Mouse (Mus musculus): ENCODE data around the gene Pdia5. TPM values are rescaled to one million over a fixed set of nuclear protein-coding genes. Genes with fewer than 3 reads are reported as not detected.

Gene Pdia5
- polyA plus RNA-seq, 1 experiment = not detected

GRCm38 (mm10) chr16:35431608-35432007 lies 59.1 kb downstream of the Pdia5 start:
- no peak for TF ChIP-seq POLR2A (IDR thresholded peaks at IDR 0.05; ENCODE audit: insufficient read depth, low read depth, low read length)
- H3K4me3 ChIP-seq (ENCODE audit: insufficient read depth, low read depth, low read length) = no peak overlapping the region
- WGBS = 77% methylated on average over 4 of the region's 4 CpGs
- peaks cover 16% of the 10 kb centered on the region for H3K4me1 ChIP-seq (ENCODE audit: control insufficient read depth, insufficient read depth, low read length)
- H3K27ac ChIP-seq (ENCODE audit: insufficient read depth, low read depth, low read length) = peak overlapping the region; percentile 85; the same call in 1 of the 2 replicates

GRCm38 (mm10) chr16:35424926-35425325 lies 65.7 kb downstream of the Pdia5 start:
- TF ChIP-seq POLR2A (IDR thresholded peaks at IDR 0.05; ENCODE audit: insufficient read depth, low read depth, low read length) (no peak), CTCF (IDR thresholded peaks at IDR 0.05; ENCODE audit: insufficient read depth, low read depth, low read length) (no peak)
- WGBS = 89% methylated on average over 4 of the region's 4 CpGs

GRCm38 (mm10) chr16:35423250-35424139 lies 67.2 kb downstream of the Pdia5 start:
- H3K27ac ChIP-seq (ENCODE audit: insufficient read depth, low read depth, low read length) = no peak overlapping the region
- H3K4me3 ChIP-seq (ENCODE audit: insufficient read depth, low read depth, low read length) = no peak overlapping the region
- peaks cover 8% of the 10 kb centered on the region; the same call in 1 of the 2 replicates for H3K4me1 ChIP-seq (ENCODE audit: control insufficient read depth, insufficient read depth, low read length)
- TF ChIP-seq POLR2A (IDR thresholded peaks at IDR 0.05; ENCODE audit: insufficient read depth, low read depth, low read length) = no peak
- no peak for TF ChIP-seq CTCF (IDR thresholded peaks at IDR 0.05; ENCODE audit: insufficient read depth, low read depth, low read length)
- 58% methylated on average over 18 of the region's 18 CpGs for WGBS

More at GRCm38 (mm10) chr16:35424926-35425325, 65.7 kb downstream of the Pdia5 start:
- no peak overlapping the region for H3K27ac ChIP-seq (ENCODE audit: insufficient read depth, low read depth, low read length)
- no peak overlapping the region for H3K4me3 ChIP-seq (ENCODE audit: insufficient read depth, low read depth, low read length)
- peaks cover 14% of the 10 kb centered on the region for H3K4me1 ChIP-seq (ENCODE audit: control insufficient read depth, insufficient read depth, low read length)

- peaks cover 8% of the 10 kb centered on the region; the same call in 1 of the 2 replicates for H3K4me1 ChIP-seq (ENCODE audit: control insufficient read depth, insufficient read depth, low read length)
- no peak overlapping the region for H3K27ac ChIP-seq (ENCODE audit: insufficient read depth, low read depth, low read length)
- H3K4me3 ChIP-seq (ENCODE audit: insufficient read depth, low read depth, low read length) = no peak overlapping the region
- 94% methylated on average over 8 of the region's 8 CpGs for WGBS
- TF ChIP-seq POLR2A (IDR thresholded peaks at IDR 0.05; ENCODE audit: insufficient read depth, low read depth, low read length) = no peak
- no peak for TF ChIP-seq CTCF (IDR thresholded peaks at IDR 0.05; ENCODE audit: insufficient read depth, low read depth, low read length)
These were observed 68.0 kb downstream of the Pdia5 start for GRCm38 (mm10) chr16:35422705-35423104.

GRCm38 (mm10) chr16:35422141-35422540 lies 68.5 kb downstream of the Pdia5 start:
- no peak overlapping the region for H3K27ac ChIP-seq (ENCODE audit: insufficient read depth, low read depth, low read length)
- TF ChIP-seq POLR2A (IDR thresholded peaks at IDR 0.05; ENCODE audit: insufficient read depth, low read depth, low read length) (no peak), CTCF (IDR thresholded peaks at IDR 0.05; ENCODE audit: insufficient read depth, low read depth, low read length) (0 out of 2 replicates have a peak, but pooled peaks have one; percentile 26)
- WGBS = 86% methylated on average over 4 of the region's 4 CpGs
- no peak overlapping the region for H3K4me3 ChIP-seq (ENCODE audit: insufficient read depth, low read depth, low read length)
- H3K4me1 ChIP-seq (ENCODE audit: control insufficient read depth, insufficient read depth, low read length) = peaks cover 8% of the 10 kb centered on the region; the same call in 1 of the 2 replicates

- WGBS = over 99% methylated on average over 5 of the region's 5 CpGs
- Histone ChIP-seq H3K4me1 (ENCODE audit: control insufficient read depth, insufficient read depth, low read length) (no peaks in the 10 kb centered on the region), H3K4me3 (ENCODE audit: insufficient read depth, low read depth, low read length) (no peak overlapping the region), H3K27ac (ENCODE audit: insufficient read depth, low read depth, low read length) (no peak overlapping the region)
- TF ChIP-seq CTCF (IDR thresholded peaks at IDR 0.05; ENCODE audit: insufficient read depth, low read depth, low read length) (no peak), POLR2A (IDR thresholded peaks at IDR 0.05; ENCODE audit: insufficient read depth, low read depth, low read length) (no peak)
These were observed 76.1 kb downstream of the Pdia5 start for GRCm38 (mm10) chr16:35414616-35415015.

- 79% methylated on average over 4 of the region's 4 CpGs for WGBS
- H3K4me3 ChIP-seq (ENCODE audit: insufficient read depth, low read depth, low read length) = no peak overlapping the region
- peaks cover 6% of the 10 kb centered on the region for H3K4me1 ChIP-seq (ENCODE audit: control insufficient read depth, insufficient read depth, low read length)
- TF ChIP-seq CTCF (IDR thresholded peaks at IDR 0.05; ENCODE audit: insufficient read depth, low read depth, low read length) = no peak
- no peak for TF ChIP-seq POLR2A (IDR thresholded peaks at IDR 0.05; ENCODE audit: insufficient read depth, low read depth, low read length)
- no peak overlapping the region for H3K27ac ChIP-seq (ENCODE audit: insufficient read depth, low read depth, low read length)
These were observed 84.0 kb downstream of the Pdia5 start for GRCm38 (mm10) chr16:35406706-35407105.

GRCm38 (mm10) chr16:35406166-35406565 lies 84.5 kb downstream of the Pdia5 start:
- Histone ChIP-seq H3K4me3 (ENCODE audit: insufficient read depth, low read depth, low read length) (no peak overlapping the region), H3K4me1 (ENCODE audit: control insufficient read depth, insufficient read depth, low read length) (peaks cover 6% of the 10 kb centered on the region), H3K27ac (ENCODE audit: insufficient read depth, low read depth, low read length) (no peak overlapping the region)
- WGBS = 69% methylated on average over 4 of the region's 4 CpGs
- no peak for TF ChIP-seq POLR2A (IDR thresholded peaks at IDR 0.05; ENCODE audit: insufficient read depth, low read depth, low read length)
- no peak for TF ChIP-seq CTCF (IDR thresholded peaks at IDR 0.05; ENCODE audit: insufficient read depth, low read depth, low read length)

GRCm38 (mm10) chr16:35405348-35406080 lies 85.2 kb downstream of the Pdia5 start:
- TF ChIP-seq POLR2A (IDR thresholded peaks at IDR 0.05; ENCODE audit: insufficient read depth, low read depth, low read length) (no peak), CTCF (IDR thresholded peaks at IDR 0.05; ENCODE audit: insufficient read depth, low read depth, low read length) (no peak)
- Histone ChIP-seq H3K27ac (ENCODE audit: insufficient read depth, low read depth, low read length) (no peak overlapping the region), H3K4me1 (ENCODE audit: control insufficient read depth, insufficient read depth, low read length) (peaks cover 6% of the 10 kb centered on the region), H3K4me3 (ENCODE audit: insufficient read depth, low read depth, low read length) (no peak overlapping the region)
- 70% methylated on average over 14 of the region's 14 CpGs for WGBS

Measured in olfactory bulb, adult 2 months (tissue).